Mouse (Mus musculus) kidney, postnatal 36 days (tissue): ENCODE measurements around the gene Foxg1.
A peak's percentile ranks its signal among the peaks of the same experiment; 100 is the strongest.

Source experiments
- DNase-seq, 2 experiments: peaks; one replicate each; pipeline ENCODE4 v3.0.0; 2021 to 2022; ENCODE audit warnings: mixed read lengths in 2 of 2

Foxg1 gene

DNA sequence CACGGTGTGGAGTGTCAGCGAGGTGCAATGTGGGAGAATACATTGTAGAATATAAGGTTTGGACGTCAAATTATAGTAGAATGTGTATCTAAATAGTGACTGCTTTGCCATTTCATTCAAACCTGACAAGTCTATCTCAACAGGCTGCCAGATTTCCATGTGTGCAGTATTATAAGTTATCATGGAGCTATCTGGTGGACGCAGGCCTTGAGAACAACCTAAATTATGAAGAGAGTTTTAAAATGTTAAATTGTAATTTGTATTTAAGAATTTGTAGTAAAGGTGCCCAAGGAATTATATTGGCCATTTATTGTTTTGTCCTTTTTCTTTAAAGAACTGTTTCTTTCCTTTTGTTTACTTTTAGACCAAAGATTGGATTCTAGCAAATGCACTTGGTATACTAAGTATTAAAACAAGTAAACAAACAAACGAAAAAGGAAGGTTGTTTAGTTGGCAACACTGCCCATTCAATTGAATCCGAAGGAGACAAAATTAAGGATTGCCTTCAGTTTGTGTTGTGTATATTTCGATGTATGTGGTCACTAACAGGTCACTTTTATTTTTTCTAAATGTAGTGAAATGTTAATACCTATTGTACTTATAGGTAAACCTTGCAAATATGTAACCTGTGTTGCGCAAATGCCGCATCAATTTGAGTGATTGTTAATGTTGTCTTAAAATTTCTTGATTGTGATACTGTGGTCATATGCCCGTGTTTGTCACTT lies 3.8 kb downstream of the Foxg1 start:
- no peak for DNase-seq

DNA sequence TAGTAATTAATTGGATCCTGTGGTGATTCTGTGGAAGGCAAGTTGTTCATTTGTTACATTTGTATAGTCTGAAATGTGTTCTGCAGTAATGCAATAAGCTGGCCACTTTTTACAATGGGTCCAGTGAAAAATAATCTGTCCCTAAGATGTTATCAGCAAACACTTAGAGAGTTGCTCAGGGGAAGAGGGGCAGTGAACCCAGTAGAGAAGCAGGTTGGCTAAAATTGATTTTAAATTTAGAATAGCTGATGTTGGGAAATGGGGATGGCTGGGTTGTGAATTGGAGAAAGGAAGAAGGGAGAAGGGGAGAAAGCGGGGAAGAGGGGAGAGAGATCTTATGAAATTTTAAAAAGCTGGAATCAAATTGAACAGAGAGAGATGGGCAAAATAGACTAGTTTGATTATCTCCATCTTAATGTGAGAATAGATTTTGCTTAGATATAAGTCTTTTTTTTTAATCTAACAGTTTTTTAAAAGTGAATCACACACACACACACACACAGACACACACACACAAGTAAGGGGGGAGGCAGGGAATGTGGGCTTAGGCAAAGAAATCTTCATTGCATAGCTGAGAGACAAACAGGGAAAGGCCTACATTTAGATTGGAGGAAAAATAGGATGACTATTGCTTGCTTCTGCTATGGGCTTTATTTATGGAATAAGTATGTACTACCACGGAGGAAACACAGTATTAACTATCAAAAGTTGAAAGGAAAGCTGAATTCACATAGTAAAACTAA lies 5.6 kb downstream of the Foxg1 start:
- no peak for DNase-seq

DNA sequence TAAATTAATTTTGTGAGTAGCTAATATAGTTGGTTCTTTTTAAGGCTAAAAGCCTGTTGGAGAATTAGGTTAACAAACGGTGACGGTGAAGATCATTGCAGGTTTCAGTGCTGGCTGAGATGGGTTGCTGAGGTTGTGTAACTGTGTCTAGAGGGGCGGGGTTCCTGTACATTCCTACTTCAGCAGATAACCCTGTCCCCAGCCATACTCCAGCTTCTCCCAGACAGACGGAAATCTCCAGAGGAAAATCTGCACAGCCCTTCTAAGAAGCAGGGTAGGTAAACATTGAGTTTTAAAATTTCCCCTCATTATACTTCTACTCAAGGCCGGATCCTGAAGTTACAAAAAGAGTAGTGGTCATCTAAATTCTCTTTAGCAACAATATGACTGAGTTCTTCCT lies 7.2 kb downstream of the Foxg1 start:
- no peak for DNase-seq

DNA sequence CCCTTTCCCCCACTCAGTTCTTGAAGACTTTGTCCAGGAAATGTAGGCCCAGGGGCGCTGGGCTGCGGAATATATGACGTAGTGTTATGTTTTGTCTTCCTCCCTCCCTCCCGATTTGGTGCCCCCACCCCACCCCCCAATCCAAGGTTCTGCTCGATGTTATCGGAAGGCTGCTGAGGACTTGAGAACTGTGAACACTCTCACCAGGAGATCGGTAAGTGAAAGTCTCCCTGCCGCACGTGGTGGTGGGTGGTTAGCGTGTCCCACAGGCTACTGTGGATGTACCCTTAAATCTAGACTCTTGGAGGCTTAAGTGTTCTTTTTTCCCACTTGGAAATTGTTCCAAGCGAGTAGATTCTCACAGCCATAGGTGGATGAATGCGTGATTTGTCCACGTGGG lies 7.8 kb downstream of the Foxg1 start:
- DNase-seq: no peak

DNA sequence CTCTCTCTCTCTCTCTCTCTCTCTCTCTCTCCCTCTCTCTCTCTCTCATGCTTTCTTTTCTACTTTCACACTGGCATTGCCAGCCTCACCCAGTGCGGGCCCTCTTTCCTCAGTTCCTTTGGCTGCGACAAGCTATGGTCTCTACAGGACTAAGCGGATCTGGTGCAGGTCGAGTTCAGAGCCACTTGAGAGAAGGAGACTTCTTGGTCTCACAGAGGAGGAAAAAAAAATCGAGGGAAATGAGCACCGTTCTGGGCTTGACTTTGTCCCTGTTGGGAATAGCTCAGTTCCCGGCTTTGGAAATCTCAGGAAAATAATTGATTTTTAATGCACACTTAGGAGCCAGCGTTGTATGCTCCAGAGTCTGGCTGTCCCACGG lies 8.5 kb downstream of the Foxg1 start:
- no peak for DNase-seq

DNA sequence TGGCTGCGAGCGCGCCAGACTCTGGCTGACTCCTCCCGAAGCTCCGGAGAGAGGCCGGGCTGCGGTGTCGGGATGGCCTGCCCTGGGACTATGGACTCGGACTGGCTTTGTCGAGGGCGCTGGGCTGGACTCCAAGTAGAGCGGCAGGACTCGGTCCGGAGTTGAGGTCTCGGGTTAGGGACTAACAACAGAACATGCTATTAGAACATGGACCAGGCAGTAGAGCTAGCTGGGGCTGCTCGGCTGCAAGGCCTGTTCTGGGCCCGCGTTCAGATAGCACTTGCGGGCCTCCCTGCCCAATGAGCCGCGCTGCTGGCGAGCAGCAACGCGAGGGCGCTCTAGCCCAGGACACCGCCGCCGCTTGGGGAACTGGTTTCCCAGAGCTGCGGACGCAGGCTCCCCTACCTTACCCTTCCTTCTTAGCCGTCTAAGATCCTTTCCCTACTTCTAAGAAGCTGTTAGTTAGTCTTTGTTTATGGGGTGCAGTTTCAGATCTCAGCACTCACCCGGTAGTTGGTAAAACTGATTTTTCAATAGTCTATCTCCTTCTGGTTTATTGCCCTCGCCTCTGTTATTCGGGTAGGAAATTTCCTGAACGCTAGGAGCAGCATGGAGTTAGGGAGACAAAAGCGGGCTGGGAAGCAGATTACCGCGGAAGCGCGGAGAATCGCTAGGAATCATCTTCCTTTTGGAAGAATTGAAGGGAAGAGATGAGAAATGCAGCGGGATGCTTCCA lies 9.0 kb downstream of the Foxg1 start:
- DNase-seq: peak; percentile 59 to 79

DNA sequence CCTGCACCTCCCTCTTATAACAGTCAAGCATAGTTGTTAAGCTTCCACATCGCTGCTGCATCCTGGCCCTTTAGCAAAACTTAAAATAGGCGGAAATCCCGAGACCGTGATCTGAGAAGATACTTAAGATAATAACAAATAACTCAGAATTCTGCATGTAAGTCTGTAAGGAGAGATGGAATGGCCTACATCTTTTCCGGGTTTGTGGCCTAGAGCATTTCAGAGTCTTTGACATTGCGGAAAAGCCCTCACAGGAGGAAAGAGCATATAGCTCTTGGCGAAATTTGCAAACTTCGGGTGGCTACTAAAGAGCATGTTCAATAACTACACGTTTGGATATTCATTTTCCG lies 9.6 kb downstream of the Foxg1 start:
- no peak for DNase-seq

DNA sequence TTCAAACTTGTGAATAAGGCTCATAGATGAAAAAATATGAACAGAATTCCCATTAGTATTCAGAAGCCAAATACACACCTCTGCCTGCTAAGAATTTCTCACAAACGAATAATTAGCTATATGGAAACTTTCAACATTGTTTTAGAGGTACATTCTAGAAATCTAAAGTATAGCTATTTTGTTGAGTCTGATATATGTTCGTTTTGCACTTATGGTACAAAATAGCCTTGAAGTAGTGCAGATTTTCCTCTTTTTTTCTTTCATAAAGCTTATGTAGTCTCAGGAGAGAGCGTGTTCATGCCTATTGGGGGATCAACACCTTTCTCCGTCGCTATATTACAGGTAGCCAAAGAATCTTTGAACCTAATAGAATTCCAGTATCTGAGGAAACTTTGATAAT lies 10.4 kb downstream of the Foxg1 start:
- DNase-seq: no peak

DNA sequence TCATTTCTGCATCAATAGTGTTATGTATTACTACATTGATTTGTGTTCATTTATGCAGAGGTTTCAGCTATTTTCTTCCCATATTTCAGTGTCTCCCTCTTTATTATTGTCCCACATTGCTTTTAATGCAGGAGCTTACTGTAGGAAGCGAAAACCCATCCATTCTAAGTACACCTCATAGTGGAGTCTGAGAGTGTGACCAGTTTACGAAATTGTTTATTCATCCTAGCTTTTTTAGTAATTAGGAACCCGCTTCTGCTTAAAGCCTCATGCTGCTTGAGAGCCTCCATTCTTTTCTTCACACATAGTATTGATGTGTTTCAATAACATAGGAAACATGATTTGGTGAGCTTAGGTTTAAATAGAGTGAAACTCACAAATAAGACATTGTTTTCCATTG lies 11.2 kb downstream of the Foxg1 start:
- no peak for DNase-seq

DNA sequence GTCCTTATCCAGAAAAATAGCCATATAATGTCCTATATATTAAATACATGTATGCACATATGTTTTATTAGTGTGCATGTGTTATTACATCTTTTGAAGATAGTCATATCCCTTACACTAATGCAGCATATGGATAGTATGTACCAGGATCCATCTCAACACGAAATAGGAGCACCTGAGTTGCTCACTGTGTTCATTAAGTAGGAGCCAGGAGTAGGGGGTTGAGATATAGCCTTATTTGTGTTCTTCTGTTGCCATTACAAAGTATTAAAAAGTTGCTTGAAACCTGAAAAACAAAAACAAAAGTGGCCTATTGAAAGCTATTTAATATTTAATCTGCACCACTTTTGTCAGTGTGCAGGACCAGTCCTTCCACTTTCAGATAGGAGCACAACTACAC lies 11.7 kb downstream of the Foxg1 start:
- DNase-seq: no peak

DNA sequence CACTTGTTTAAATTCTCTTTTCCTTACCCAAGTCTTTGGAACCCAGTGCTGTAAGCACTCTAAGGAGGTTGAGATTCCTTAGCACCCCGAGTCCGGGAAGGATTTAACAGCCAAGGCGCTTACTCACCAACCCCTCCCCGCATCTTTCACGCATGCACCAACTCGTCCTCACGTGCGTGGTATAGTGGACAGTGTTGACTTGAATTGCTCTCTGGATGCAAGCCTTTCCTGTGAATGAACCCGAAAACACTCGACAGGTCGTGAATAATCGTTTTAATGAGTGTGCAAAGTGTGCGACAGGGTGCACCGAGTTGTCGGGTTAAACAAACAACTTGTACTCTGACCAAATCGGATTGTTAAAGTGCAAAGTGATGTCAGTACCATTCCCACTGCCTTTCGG lies 12.4 kb downstream of the Foxg1 start:
- DNase-seq: no peak

DNA sequence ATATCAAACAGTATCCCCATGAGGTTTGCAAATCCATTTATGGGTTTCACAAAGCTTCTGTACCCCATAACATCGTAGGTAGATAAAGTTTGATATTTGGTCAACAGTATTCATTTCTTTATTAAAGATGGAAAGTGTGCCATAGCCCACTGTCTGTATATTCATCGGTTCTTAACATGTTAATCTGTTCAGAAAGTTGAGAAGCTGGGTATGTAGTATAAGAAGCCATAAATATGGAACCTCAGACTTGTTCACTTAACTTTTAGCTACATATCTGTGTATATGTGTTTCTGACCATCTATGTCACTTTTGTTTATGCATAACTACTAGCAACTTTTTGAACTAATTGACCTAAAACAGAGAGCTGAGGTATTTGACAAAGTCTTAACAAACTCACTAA lies 13.5 kb downstream of the Foxg1 start:
- no peak for DNase-seq

DNA sequence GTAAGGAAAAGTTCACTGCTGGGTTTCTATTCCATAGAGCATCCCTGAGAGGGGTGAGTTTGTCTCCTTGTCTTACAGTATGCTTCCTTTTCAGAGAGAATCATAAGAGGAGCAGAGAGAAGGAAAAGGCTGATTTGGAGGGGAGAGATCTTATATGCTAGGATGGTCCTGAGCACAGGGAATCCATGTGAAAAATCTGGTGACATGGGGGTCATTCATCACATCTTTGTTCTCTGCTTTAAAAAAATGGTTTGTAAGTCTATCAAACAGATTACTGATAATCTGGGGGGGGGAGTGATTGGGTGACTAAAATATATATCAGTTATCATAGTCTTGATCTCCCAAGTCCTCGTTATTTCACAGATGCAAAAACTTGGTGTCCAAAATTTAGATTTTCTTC lies 14.3 kb downstream of the Foxg1 start:
- DNase-seq: no peak

DNA sequence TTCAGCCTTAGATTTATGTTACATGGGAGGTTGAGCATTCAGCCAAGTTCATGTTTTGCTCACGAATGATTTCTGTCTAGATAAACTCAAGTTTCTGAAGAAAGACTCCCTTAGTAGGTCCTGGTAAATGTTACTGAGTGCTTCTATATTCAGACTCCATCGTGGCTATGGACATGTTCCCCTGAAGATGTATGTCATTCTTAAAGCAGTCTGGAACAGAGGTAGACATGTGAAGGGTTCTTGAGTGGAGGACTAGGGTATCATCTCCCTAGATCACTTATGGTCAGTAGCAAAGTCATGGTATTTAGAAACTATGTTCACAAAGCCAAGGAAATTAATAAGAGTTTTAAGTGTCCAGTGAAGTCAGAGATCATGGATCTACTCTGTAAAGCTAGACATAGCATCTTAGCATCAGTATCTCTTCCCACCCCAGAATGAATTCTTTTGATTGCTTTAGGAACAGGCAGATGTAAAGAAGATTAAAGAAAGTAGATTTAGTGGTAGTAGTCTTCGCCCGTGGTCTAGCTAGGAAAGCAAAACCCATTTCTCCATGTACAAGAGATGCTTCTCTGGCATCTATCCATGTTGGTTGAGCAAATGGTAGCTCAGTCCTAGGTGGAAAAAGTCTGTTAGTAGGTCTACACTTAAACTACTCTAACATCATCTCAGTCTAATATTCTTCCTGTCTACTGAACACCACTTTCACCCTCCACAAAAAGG lies 15.1 kb downstream of the Foxg1 start:
- DNase-seq: no peak

DNA sequence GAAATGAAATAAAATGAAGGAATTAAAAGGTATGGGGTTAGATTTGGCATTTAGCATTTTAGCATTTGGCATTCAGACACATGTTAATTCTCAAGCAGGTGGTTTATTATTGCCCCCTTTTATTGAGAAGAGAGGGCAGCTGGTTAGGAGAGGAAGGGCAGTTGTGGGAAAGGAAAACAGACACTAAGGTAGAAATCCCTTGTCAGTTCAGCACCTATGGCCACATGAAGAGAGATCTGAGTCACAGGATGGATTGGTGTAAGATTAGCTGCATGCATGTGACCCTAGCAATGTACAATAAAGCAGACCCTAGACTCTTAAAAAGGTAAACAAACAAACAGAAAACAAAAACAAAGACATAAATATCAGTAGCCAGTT lies 15.7 kb downstream of the Foxg1 start:
- DNase-seq: no peak

DNA sequence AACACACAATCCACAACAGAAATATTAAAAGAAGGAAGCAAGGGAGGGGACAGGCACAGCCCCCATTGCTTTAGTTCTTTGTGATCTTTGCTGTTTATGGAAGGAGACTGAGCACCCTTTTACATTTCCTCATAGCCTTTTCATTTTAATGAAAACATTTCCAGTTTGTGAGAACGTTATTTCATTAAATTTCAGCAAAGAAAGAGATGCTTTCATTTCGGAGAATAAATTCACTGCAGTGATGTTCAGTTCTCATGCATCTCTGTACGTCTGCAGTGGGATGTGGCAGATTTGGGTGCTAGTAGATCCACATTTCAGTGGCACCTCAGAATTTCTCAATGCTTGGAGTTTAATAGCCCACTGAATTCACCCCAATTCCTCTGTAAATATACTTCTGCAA lies 16.2 kb downstream of the Foxg1 start:
- no peak for DNase-seq

DNA sequence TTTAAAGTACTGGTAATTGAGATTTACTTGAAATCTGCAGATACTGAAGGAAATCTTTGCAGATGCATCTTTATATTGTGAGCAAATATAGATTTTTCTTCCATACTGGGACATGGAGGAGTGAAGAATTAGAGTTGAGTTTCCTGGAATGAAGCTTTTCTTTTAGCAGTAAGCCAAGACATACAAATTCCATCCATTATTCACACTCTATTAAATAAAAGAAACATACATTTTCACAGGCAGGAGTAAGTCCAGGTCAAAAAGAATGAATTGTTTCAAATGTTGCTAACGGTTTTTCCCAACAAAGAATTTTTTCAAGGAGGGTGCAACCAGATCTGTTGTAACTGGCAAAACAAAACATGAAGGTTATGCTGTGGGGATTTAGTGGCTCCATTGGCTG lies 17.2 kb downstream of the Foxg1 start:
- no peak for DNase-seq

DNA sequence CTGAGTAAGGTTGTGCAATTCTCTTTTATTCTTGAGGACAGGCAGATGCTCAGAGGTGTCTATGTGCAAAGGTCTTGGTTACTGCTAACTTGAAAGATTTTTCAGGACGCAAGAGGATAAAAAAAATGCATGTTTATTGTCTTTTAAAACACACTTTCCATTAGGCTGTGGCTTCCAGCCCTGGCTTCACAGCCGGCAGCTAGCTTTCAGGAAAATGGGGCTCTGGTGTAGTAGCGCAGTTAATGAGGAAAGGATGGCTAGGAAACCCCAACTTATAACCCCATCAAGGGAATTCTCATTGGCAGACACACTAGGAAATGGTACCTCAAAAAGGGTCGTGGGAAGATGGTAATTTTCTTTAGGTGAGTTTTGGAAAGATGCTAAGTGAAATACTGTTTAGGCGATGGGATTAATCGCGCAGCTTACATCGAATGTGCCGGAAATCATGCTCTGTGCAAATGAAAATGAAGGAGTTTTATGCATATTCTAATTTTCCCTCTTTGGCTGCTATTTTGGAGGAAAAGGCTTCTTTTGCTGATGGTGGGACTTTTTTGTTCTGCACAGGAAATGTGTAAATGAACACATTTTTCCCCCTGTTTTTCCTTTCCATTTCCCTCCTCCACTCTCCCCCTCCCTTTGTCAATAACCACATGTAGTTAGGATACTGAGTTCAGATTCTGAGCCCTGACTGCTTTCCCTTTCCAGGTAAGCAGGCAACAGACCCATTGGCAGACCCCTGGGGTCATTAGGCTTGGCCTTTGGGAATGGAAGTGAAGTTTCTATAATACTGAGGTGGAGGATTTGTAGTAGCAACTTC lies 17.8 kb downstream of the Foxg1 start:
- no peak for DNase-seq

DNA sequence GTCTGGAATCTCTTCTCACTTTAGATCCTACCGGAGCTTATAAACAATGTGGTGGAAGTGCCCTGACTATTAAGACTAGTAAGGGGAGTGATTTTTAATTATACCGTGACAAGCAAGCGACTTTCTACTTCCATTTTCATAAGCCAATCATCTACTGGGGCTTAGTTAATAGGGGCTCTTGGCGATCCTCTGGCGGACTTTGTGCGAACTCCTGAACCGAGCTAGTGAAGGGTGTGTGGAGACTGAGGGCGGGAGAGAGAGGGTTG lies 18.3 kb downstream of the Foxg1 start:
- DNase-seq: no peak

DNA sequence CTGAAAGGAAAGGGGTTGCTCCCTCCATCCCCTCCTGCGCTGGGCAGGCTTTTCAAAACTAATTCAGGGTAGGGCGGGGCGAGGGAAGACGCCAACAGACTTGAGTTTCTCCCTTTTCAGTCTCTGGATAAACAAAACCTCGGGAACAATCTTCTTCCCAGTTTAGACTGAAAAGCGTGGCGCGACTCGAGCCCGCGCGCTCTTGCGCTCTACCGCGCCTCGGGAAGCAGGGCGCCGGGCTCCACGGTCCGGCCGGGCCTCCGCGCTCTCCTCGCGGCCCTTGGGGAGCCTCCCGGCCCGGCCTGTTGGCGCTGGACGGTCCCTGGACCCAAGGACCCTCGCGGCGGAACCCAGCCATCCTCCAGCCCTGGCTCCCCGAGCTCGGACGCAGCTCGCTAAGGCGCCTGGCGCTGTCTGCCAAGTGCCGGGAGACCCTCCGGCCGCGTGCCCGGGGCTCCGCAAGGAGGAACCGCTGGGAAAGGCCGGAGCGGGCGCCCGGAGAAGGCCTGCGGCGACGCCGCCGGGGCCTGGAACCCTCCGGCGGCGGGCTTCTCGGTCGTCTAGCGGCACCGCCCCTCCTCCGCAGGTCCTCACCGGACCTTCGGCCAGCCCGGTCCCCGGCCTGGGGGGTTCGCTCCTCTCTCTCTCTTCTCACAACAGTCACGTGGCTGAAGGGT lies 18.8 kb downstream of the Foxg1 start:
- peak in 1 of 2 experiments; percentile 6 for DNase-seq

DNA sequence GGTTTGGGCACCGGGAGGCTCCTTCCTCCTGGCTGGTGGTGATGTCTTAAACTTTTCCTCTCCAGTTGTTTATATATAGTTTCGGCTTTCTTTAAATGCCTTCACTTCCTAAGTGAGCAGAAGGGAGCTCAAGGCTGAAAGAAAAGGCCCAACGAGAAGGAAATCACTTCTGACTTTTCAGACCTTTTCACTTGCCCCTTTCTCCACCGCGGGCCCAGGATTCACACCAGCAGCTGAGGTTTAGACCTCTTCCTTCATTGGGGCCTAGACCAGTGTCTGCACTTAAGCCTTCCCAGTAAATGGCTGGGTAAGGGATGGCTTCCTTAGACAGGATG lies 19.3 kb downstream of the Foxg1 start:
- no peak for DNase-seq

DNA sequence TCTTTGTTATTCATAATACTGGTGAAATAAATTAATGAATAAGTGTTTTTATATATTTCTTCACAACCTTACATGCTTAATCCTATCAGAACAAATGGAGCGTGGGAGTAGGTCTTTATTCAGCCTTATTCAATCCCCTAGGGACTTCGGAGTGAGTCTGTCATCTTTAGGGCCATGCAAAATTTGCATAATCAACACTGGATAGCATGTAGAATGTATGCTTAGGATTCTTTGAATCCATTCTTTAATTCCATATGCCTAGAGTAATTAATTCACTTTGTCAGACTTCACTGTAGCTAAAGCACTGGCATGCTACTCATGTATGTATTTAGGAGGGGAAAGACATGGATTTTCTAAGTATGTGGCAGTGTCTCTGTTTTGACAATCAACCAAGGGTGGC lies 27.4 kb downstream of the Foxg1 start:
- DNase-seq: no peak

DNA sequence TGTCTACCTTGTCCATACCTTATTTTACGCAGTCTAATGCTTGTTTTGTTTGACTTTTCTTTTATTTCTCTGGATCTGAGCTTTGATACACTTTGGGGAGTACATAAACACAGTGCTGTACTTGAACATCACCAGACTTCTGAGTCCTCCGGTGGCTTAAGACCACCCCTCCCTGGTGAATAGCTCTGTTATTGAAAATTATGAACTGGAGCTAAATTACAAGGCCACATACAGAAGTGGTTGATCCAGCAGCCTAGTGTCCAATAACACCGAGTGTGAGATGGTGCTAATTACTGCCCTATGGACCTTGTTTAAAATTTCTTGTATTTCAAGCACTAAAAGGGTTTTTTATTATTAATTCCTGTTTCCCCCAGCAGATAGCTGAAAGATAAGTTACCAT lies 35.5 kb downstream of the Foxg1 start:
- DNase-seq: no peak
